Mouse (Mus musculus) embryonic facial prominence, embryonic 15.5 days (tissue): Measurements from ENCODE around the gene Plcd4. TPM values are rescaled to one million over a fixed set of nuclear protein-coding genes. Genes with fewer than 3 reads are reported as not detected.

Experiments used
- ATAC-seq: fragments of 200-750 bp; cut with Nextera tagmentation; 2 replicates; pipeline ENCODE4 v1.8.0; 2017; ENCODE audit warnings: low read depth, moderate TSS enrichment; ENCODE audit not compliant: insufficient number of reproducible peaks, low FRiP score, low TSS enrichment
- H3K27ac ChIP-seq: fragments of 300-500 bp; sonication (generic); replicated peaks from 2 replicates; pipeline ENCODE4 v1.5.1; 2015; ENCODE audit warnings: mild to moderate bottlenecking, inconsistent platforms
- H3K27me3 ChIP-seq: fragments of 300-500 bp; sonication (generic); 2 replicates; pipeline ENCODE4 v1.6.1; 2015; ENCODE audit warnings: inconsistent platforms
- H3K36me3 ChIP-seq: fragments of 300-500 bp; sonication (generic); 2 replicates; pipeline ENCODE4 v1.6.1; 2015; ENCODE audit warnings: mild to moderate bottlenecking, inconsistent platforms
- H3K4me1 ChIP-seq: fragments of 300-500 bp; sonication (generic); 2 replicates; pipeline ENCODE4 v1.6.1; 2015; ENCODE audit warnings: inconsistent platforms
- H3K4me2 ChIP-seq: fragments of 300-500 bp; sonication (generic); replicated peaks from 2 replicates; pipeline ENCODE4 v1.6.1; 2015; ENCODE audit warnings: mild to moderate bottlenecking, inconsistent platforms
- H3K4me3 ChIP-seq: fragments of 300-500 bp; sonication (generic); replicated peaks from 2 replicates; pipeline ENCODE4 v1.5.1; 2015; ENCODE audit warnings: mild to moderate bottlenecking, inconsistent platforms
- H3K9ac ChIP-seq: fragments of 300-500 bp; sonication (generic); 2 replicates; pipeline ENCODE4 v1.6.1; 2015; ENCODE audit warnings: inconsistent platforms
- H3K9me3 ChIP-seq: fragments of 300-500 bp; sonication (generic); replicated peaks from 2 replicates; pipeline ENCODE4 v1.6.1; 2016; ENCODE audit warnings: inconsistent platforms
- whole genome bisulfite sequencing: fragments of 180-500 bp; shearing (Covaris S2); methylation state at CpG from one replicate; pipeline ENCODE4 v1.1.7; 2015; 5-methylcytosine and 5-hydroxymethylcytosine counted together
- polyA plus RNA-seq: library from polyadenylated mRNA; unstranded; fragments of >200 nt; fragmentation: Nextera tagmentation; extraction: Ambion mirVana; gene quantifications from 2 replicates; pipeline ENCODE4 v1.2.1, GENCODE M21; 2015

Plcd4 gene
- polyA plus RNA-seq, 1 experiment from 2014 or later = 1.6 TPM

GRCm38 (mm10) chr1:74538650-74539049 is 4.0 kb upstream of the Plcd4 start:
- Histone ChIP-seq H3K27ac (no peak overlapping the region; the same call in 1 of the 2 replicates), H3K4me3 (no peak overlapping the region), H3K36me3 (no peaks in the 10 kb centered on the region), H3K27me3 (no peaks in the 10 kb centered on the region), H3K4me2 (no peak overlapping the region), H3K4me1 (peaks cover 6% of the 10 kb centered on the region), H3K9me3 (no peaks in the 10 kb centered on the region), H3K9ac (no peak overlapping the region)
- ATAC-seq = peak; percentile 63; the same call in 1 of the 2 replicates

GRCm38 (mm10) chr1:74544184-74544583 is 1.5 kb downstream of the Plcd4 start, which contains the start of gene Usp37:
TSS of gene Usp37 (minus strand) at chr1:74544284.
- H3K9ac ChIP-seq = no peak within 1 kb of the TSS
- peaks cover 6% of the 10 kb centered on the region for H3K4me1 ChIP-seq
- no peaks in the 10 kb centered on the region for H3K36me3 ChIP-seq
- WGBS = 84% methylated on average over 4 of the region's 4 CpGs
- no peak within 1 kb of the TSS for H3K4me3 ChIP-seq
- no peak within 1 kb of the TSS for H3K27ac ChIP-seq
- no peaks in the 10 kb centered on the region for H3K9me3 ChIP-seq
- no peak within 1 kb of the TSS for H3K4me2 ChIP-seq
- ATAC-seq = no peak
- H3K27me3 ChIP-seq = no peaks in the 10 kb centered on the region

GRCm38 (mm10) chr1:74559061-74559460 is 16.4 kb downstream of the Plcd4 start:
- no peaks in the 10 kb centered on the region for H3K4me1 ChIP-seq
- 80% methylated on average over 5 of the region's 5 CpGs for WGBS
- H3K36me3 ChIP-seq = peaks cover 7% of the 10 kb centered on the region
- H3K4me3 ChIP-seq = no peak overlapping the region
- ATAC-seq = no peak
- H3K27ac ChIP-seq = no peak overlapping the region
- H3K9ac ChIP-seq = no peak overlapping the region
- H3K9me3 ChIP-seq = no peaks in the 10 kb centered on the region
- no peak overlapping the region for H3K4me2 ChIP-seq
- no peaks in the 10 kb centered on the region for H3K27me3 ChIP-seq

- no peaks in the 10 kb centered on the region for H3K4me1 ChIP-seq
- WGBS = 91% methylated on average over 6 of the region's 6 CpGs
- no peaks in the 10 kb centered on the region for H3K27me3 ChIP-seq
- ATAC-seq = no peak
- no peaks in the 10 kb centered on the region for H3K9me3 ChIP-seq
- no peak overlapping the region for H3K4me2 ChIP-seq
- peaks cover 68% of the 10 kb centered on the region for H3K36me3 ChIP-seq
- H3K9ac ChIP-seq = no peak overlapping the region
- H3K4me3 ChIP-seq = no peak overlapping the region
- H3K27ac ChIP-seq = no peak overlapping the region
Measured at GRCm38 (mm10) chr1:74565834-74566233, 23.1 kb downstream of the Plcd4 start.

- H3K27me3 ChIP-seq = no peaks in the 10 kb centered on the region
- peaks cover 92% of the 10 kb centered on the region for H3K36me3 ChIP-seq
- no peak overlapping the region for H3K9ac ChIP-seq
- no peaks in the 10 kb centered on the region for H3K4me1 ChIP-seq
- ATAC-seq = no peak
- H3K9me3 ChIP-seq = no peaks in the 10 kb centered on the region
- H3K27ac ChIP-seq = no peak overlapping the region
- H3K4me3 ChIP-seq = no peak overlapping the region
- no peak overlapping the region for H3K4me2 ChIP-seq
- 91% methylated on average over 29 of the region's 29 CpGs for whole genome bisulfite sequencing
Measured at GRCm38 (mm10) chr1:74569739-74570719, 27.3 kb downstream of the Plcd4 start.

- 74% methylated on average over 3 of the region's 3 CpGs for WGBS
- peaks cover 31% of the 10 kb centered on the region for H3K36me3 ChIP-seq
Measured at GRCm38 (mm10) chr1:74582621-74583020, 39.9 kb downstream of the Plcd4 start.

GRCm38 (mm10) chr1:74584616-74585398 is 42.1 kb downstream of the Plcd4 start:
- Histone ChIP-seq H3K36me3 (peaks cover 13% of the 10 kb centered on the region), H3K27ac (no peak overlapping the region), H3K9me3 (no peaks in the 10 kb centered on the region), H3K4me1 (peaks cover 24% of the 10 kb centered on the region), H3K4me3 (no peak overlapping the region), H3K9ac (no peak overlapping the region), H3K4me2 (no peak overlapping the region), H3K27me3 (no peaks in the 10 kb centered on the region)
- no peak for ATAC-seq
- 94% methylated on average over 3 of the region's 3 CpGs for WGBS

More at GRCm38 (mm10) chr1:74582621-74583020, 39.9 kb downstream of the Plcd4 start:
- H3K9ac ChIP-seq = no peak overlapping the region
- no peaks in the 10 kb centered on the region for H3K9me3 ChIP-seq
- ATAC-seq = no peak
- H3K4me1 ChIP-seq = peaks cover 15% of the 10 kb centered on the region
- no peak overlapping the region for H3K4me3 ChIP-seq
- no peak overlapping the region for H3K4me2 ChIP-seq
- H3K27ac ChIP-seq = no peak overlapping the region
- H3K27me3 ChIP-seq = no peaks in the 10 kb centered on the region

GRCm38 (mm10) chr1:74587233-74587772 is 44.6 kb downstream of the Plcd4 start:
- Histone ChIP-seq H3K4me1 (peaks cover 24% of the 10 kb centered on the region), H3K9me3 (no peaks in the 10 kb centered on the region), H3K36me3 (peaks cover 27% of the 10 kb centered on the region), H3K9ac (peak overlapping the region; percentile 68), H3K27ac (peak overlapping the region; percentile 88), H3K4me2 (peak overlapping the region; percentile 88), H3K27me3 (no peaks in the 10 kb centered on the region), H3K4me3 (peak overlapping the region; percentile 77)
- under 1% methylated on average over 24 of the region's 24 CpGs for WGBS
- 0 out of 2 replicates have a peak, but pooled peaks have one; percentile 3 for ATAC-seq

GRCm38 (mm10) chr1:74587773-74588445 is 45.2 kb downstream of the Plcd4 start, which contains the start of the genes Zfp142 and Bcs1l:
TSS of gene Zfp142 (minus strand) at chr1:74588246.
TSS of gene Bcs1l (plus strand) at chr1:74588289.
- Histone ChIP-seq H3K4me3 (peak within 1 kb of the TSS; percentile 77), H3K27me3 (no peaks in the 10 kb centered on the region), H3K9ac (peak within 1 kb of the TSS; percentile 68), H3K27ac (peak within 1 kb of the TSS; percentile 88), H3K4me2 (peak within 1 kb of the TSS; percentile 88), H3K4me1 (peaks cover 24% of the 10 kb centered on the region), H3K9me3 (no peaks in the 10 kb centered on the region), H3K36me3 (peaks cover 24% of the 10 kb centered on the region)
- peak; percentile 98 for ATAC-seq
- WGBS = under 1% methylated on average over 48 of the region's 48 CpGs

- Histone ChIP-seq H3K36me3 (peaks cover 80% of the 10 kb centered on the region), H3K4me1 (no peaks in the 10 kb centered on the region; the same call in 1 of the 2 replicates), H3K4me3 (no peak overlapping the region), H3K4me2 (no peak overlapping the region), H3K27ac (no peak overlapping the region), H3K9me3 (no peaks in the 10 kb centered on the region), H3K27me3 (no peaks in the 10 kb centered on the region), H3K9ac (no peak overlapping the region)
- WGBS = 89% methylated on average over 8 of the region's 8 CpGs
- ATAC-seq = no peak
Measured at GRCm38 (mm10) chr1:74594434-74594833, 51.7 kb downstream of the Plcd4 start.
